Mouse (Mus musculus) cerebellum, adult 2 months (tissue): ENCODE measurements around the gene Hist1h2bg.

Experiments
- CTCF ChIP-seq: fragments of 200-500 bp; IDR thresholded peaks from 2 replicates; pipeline ENCODE4 v1.5.1; 2011; ENCODE audit warnings: low read depth, mild to moderate bottlenecking, control low read depth, low read length, moderate library complexity, borderline replicate concordance; ENCODE audit not compliant: insufficient read depth
- POLR2A ChIP-seq: fragments of 200-500 bp; IDR thresholded peaks from 2 replicates; pipeline ENCODE4 v1.6.1; 2011; ENCODE audit warnings: low read length, control low read depth, borderline replicate concordance; ENCODE audit not compliant: insufficient read depth

- TF ChIP-seq CTCF (no peak), POLR2A (peak; percentile 12; the same call in 1 of the 2 replicates)
Observed at GRCm38 (mm10) chr13:23555839-23556416, 15.3 kb upstream of the Hist1h2bg start.
